Mouse (Mus musculus) adrenal gland, adult 2 months (tissue): Measurements from ENCODE around the gene Tmem200c. TPM values are rescaled to one million over a fixed set of nuclear protein-coding genes. Genes with fewer than 3 reads are reported as not detected.

Experiments used
- polyA plus RNA-seq: library from polyadenylated mRNA; depleted of rRNA; stranded (reverse); fragments of >200 nt; gene quantifications from 2 replicates; pipeline ENCODE4 v1.2.3, GENCODE M21; 2012; rRNA removed
- total RNA-seq, 2 experiments: library from RNA; stranded (reverse); gene quantifications; 2 replicates each; pipeline ENCODE4 v1.2.3; 2021

Tmem200c gene
- total and polyA plus RNA-seq, 3 experiments = 0.32 to 1.9 (median 0.49) TPM

Other genes starting within 250 kb of the Tmem200c start
- gene Epb41l3, start 249.1 kb downstream of the Tmem200c start, total RNA-seq = 10 to 100 TPM; 12.4 to 17.9 TPM
- 2.8 and 5.9 TPM in 2 replicates for gene Epb41l3, start 249.1 kb downstream of the Tmem200c start, polyA plus RNA-seq